Mouse (Mus musculus) ES-E14 (cell line): Measurements from ENCODE around the gene Sfxn3. TPM values are rescaled to one million over a fixed set of nuclear protein-coding genes. Genes with fewer than 3 reads are reported as not detected.

Experiments
- DNase-seq: peaks from one replicate; pipeline ENCODE4 v3.0.0-alpha.2; 2013; ENCODE audit warnings: low read depth, low spot score
- H3K27ac ChIP-seq: 2 replicates; pipeline ENCODE4 v1.5.1; 2012; ENCODE audit warnings: low read depth, mild to moderate bottlenecking, low read length, moderate library complexity, mixed read lengths; ENCODE audit not compliant: poor library complexity, insufficient read depth, severe bottlenecking
- H3K36me3 ChIP-seq: 2 replicates; pipeline ENCODE4 v1.6.1; 2012; ENCODE audit warnings: mild to moderate bottlenecking, low read length, moderate library complexity, mixed read lengths; ENCODE audit not compliant: control insufficient read depth, poor library complexity, insufficient read depth, severe bottlenecking
- H3K4me1 ChIP-seq, 2 experiments: fragments of 150-350 bp in 1 of 2; sonication (generic) in 1 of 2; 2 replicates each; pipeline ENCODE4 v1.6.1; 2012; ENCODE audit warnings: low read length in 2 of 2, mild to moderate bottlenecking in 1 of 2, mixed read lengths in 1 of 2; ENCODE audit not compliant: control insufficient read depth in 2 of 2, insufficient read depth in 2 of 2, poor library complexity in 1 of 2
- H3K4me3 ChIP-seq, 2 experiments: fragments of 150-350 bp in 1 of 2; sonication (generic) in 1 of 2; 2 replicates each; pipeline ENCODE4 v1.5.1; 2012; ENCODE audit warnings: low read length in 2 of 2, low read depth in 1 of 2, mild to moderate bottlenecking in 1 of 2, mixed read lengths in 1 of 2; ENCODE audit not compliant: insufficient read depth in 1 of 2, poor library complexity in 1 of 2, severe bottlenecking in 1 of 2
- H3K9ac ChIP-seq: 2 replicates; pipeline ENCODE4 v1.6.1; 2012; ENCODE audit warnings: low read depth, mild to moderate bottlenecking, low read length, mixed read lengths; ENCODE audit not compliant: poor library complexity, insufficient read depth, severe bottlenecking
- H3K9me3 ChIP-seq: fragments of 150-350 bp; sonication (generic); 2 replicates; pipeline ENCODE4 v1.6.1; 2012; ENCODE audit warnings: low read depth, mild to moderate bottlenecking, low read length; ENCODE audit not compliant: control insufficient read depth, insufficient read depth
- CHD2 ChIP-seq: IDR thresholded peaks from 2 replicates; pipeline ENCODE4 v1.6.1; 2014; ENCODE audit warnings: mild to moderate bottlenecking, low read depth, low read length, inconsistent platforms
- HCFC1 ChIP-seq: IDR thresholded peaks from 2 replicates; pipeline ENCODE4 v1.6.1; 2012; ENCODE audit warnings: low read length, inconsistent platforms, borderline replicate concordance; ENCODE audit not compliant: insufficient read depth
- MAFK ChIP-seq: IDR thresholded peaks from 2 replicates; pipeline ENCODE4 v1.6.1; 2014; ENCODE audit warnings: mild to moderate bottlenecking, low read depth, low read length, inconsistent platforms; ENCODE audit not compliant: insufficient read depth
- ZC3H11A ChIP-seq: IDR thresholded peaks from 2 replicates; pipeline ENCODE4 v1.6.1; 2012; ENCODE audit warnings: low read depth, mild to moderate bottlenecking, inconsistent platforms, low read length, borderline replicate concordance
- ZNF384 ChIP-seq: IDR thresholded peaks from 2 replicates; pipeline ENCODE4 v1.6.1; 2012; ENCODE audit warnings: low read depth, low read length, inconsistent platforms
- in situ Hi-C, 2 experiments: fragments of 600-800 bp; cut with MboI; formaldehyde crosslinking; loops; one replicate each; pipeline ENCODE4 v1.15.1; 2025; ENCODE audit warnings: low sequenced_read_pairs in 2 of 2, inconsistent platforms in 1 of 2; ENCODE audit not compliant: unreplicated experiment in 2 of 2
- total RNA-seq: library from RNA; depleted of rRNA; stranded (reverse); fragments of 300-350 nt; gene quantifications from 2 replicates; pipeline ENCODE4 v1.2.3, GENCODE M21; 2012

Gene Sfxn3
- total RNA-seq, 1 experiment: 7.1 TPM

GRCm38 (mm10) chr19:45075323-45076035 lies 28.2 kb downstream of the Sfxn3 start:
- no peaks in the 10 kb centered on the region for H3K9me3 ChIP-seq
- TF ChIP-seq CHD2 (no peak), ZNF384 (no peak), MAFK (no peak), HCFC1 (no peak), ZC3H11A (no peak)
- H3K36me3 ChIP-seq: no peaks in the 10 kb centered on the region
- H3K4me1 ChIP-seq: peaks cover 0 to 2% of the 10 kb centered on the region in 2 experiments; a peak in 1 of 4 replicates
- peak overlapping the region; percentile 48 to 72 for H3K4me3 ChIP-seq
- in situ Hi-C loops: no loop called here
- H3K27ac ChIP-seq: no peak overlapping the region
- no peak for DNase-seq
- H3K9ac ChIP-seq: peak overlapping the region; percentile 11; the same call in 1 of the 2 replicates

GRCm38 (mm10) chr19:45076036-45076575 lies 28.8 kb downstream of the Sfxn3 start:
- Histone ChIP-seq H3K36me3 (no peaks in the 10 kb centered on the region), H3K4me1 (peaks cover 0 to 6% of the 10 kb centered on the region in 2 experiments; a peak in 2 of 4 replicates), H3K4me3 (peak overlapping the region; percentile 48 to 72; a peak in 2 of 4 replicates), H3K9me3 (no peaks in the 10 kb centered on the region), H3K9ac (no peak overlapping the region), H3K27ac (no peak overlapping the region)
- TF ChIP-seq HCFC1: no peak
- TF ChIP-seq ZNF384: no peak
- TF ChIP-seq ZC3H11A: no peak
- TF ChIP-seq CHD2: no peak
- no peak for TF ChIP-seq MAFK
- no peak for DNase-seq
- in situ Hi-C loops: no loop called here

GRCm38 (mm10) chr19:45076586-45077510 lies 29.5 kb downstream of the Sfxn3 start:
- Histone ChIP-seq H3K4me3 (peak overlapping the region; percentile 53 to 64), H3K9ac (peak overlapping the region; percentile 46), H3K4me1 (peaks cover 5 to 6% of the 10 kb centered on the region in 2 experiments; a peak in 3 of 4 replicates), H3K27ac (no peak overlapping the region), H3K36me3 (no peaks in the 10 kb centered on the region), H3K9me3 (no peaks in the 10 kb centered on the region)
- no peak for DNase-seq
- in situ Hi-C loops: no loop called here
- TF ChIP-seq HCFC1 (no peak), CHD2 (no peak), ZNF384 (no peak), ZC3H11A (no peak)

GRCm38 (mm10) chr19:45077742-45078645 lies 30.7 kb downstream of the Sfxn3 start:
- H3K9me3 ChIP-seq: no peaks in the 10 kb centered on the region
- in situ Hi-C loops: no loop called here
- no peak for DNase-seq
- no peaks in the 10 kb centered on the region for H3K36me3 ChIP-seq
- H3K9ac ChIP-seq: no peak overlapping the region
- no peak overlapping the region for H3K4me3 ChIP-seq
- no peak overlapping the region for H3K27ac ChIP-seq
- TF ChIP-seq MAFK (no peak), ZNF384 (no peak), ZC3H11A (no peak), CHD2 (no peak), HCFC1 (no peak)
- H3K4me1 ChIP-seq: peaks cover 5 to 6% of the 10 kb centered on the region in 2 experiments; a peak in 3 of 4 replicates
